Mouse (Mus musculus): ENCODE measurements around the gene Aprt. TPM values are rescaled to one million over a fixed set of nuclear protein-coding genes. Genes with fewer than 3 reads are reported as not detected.

Aprt gene
- polyA plus RNA-seq (2015; fragmentation: Nextera tagmentation; extraction: Ambion mirVana) = 296 and 355 TPM in 2 replicates

DNA sequence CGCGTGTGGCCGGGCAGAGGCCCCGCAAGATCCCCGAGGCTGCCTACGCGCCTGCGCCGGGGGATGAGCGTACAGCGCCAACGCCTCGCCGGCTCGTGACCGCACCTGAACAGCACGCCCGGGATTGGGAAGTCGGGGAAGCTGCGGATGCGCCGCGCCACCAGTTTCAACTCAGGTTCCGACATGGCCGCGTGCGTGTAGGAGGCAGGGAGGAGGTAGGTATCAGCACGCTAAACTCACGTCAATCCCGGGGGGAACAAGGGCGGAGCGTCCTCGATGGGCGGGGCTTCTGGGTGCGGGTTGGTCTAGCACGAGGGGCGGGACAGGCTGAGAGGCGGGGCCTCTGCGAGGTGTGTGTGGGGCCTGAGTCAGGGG is at the start of gene Aprt:
Aprt (minus strand) TSS at position 262 of the 375 bp plus-strand sequence.
- peaks cover 38% of the 10 kb centered on the region for H3K36me3 ChIP-seq
- peak; percentile 86 for ATAC-seq (ENCODE audit: insufficient number of reproducible peaks, insufficient read depth, low FRiP score, low TSS enrichment, low read depth)
- peak within 1 kb of the TSS; percentile 71 for H3K4me3 ChIP-seq
- no peaks in the 10 kb centered on the region for H3K27me3 ChIP-seq
- peaks cover 50% of the 10 kb centered on the region for H3K4me1 ChIP-seq
- peak within 1 kb of the TSS; percentile 88 for H3K4me2 ChIP-seq
- no peaks in the 10 kb centered on the region for H3K9me3 ChIP-seq
- under 1% methylated on average over 39 of the region's 39 CpGs for WGBS
- H3K9ac ChIP-seq = peak within 1 kb of the TSS; percentile 93
- peak within 1 kb of the TSS; percentile 73 for H3K27ac ChIP-seq

- H3K36me3 ChIP-seq = 0 out of 2 replicates have a peak, but pooled peaks cover 6% of the 10 kb centered on the region
- no peak overlapping the region for H3K27ac ChIP-seq
- H3K4me1 ChIP-seq = peaks cover 17% of the 10 kb centered on the region
- no peak for ATAC-seq (ENCODE audit: insufficient number of reproducible peaks, insufficient read depth, low FRiP score, low TSS enrichment, low read depth)
- H3K9ac ChIP-seq = no peak overlapping the region
- no peak overlapping the region for H3K4me3 ChIP-seq
- H3K4me2 ChIP-seq = no peak overlapping the region
- peaks cover 12% of the 10 kb centered on the region for H3K27me3 ChIP-seq
- H3K9me3 ChIP-seq = no peaks in the 10 kb centered on the region
- WGBS = 64% methylated on average over 9 of the region's 9 CpGs
Measured at GRCm38 (mm10) chr8:122625811-122626210, 49.1 kb upstream of the Aprt start.

GRCm38 (mm10) chr8:122624653-122625052 is 47.9 kb upstream of the Aprt start:
- H3K27me3 ChIP-seq = peaks cover 4% of the 10 kb centered on the region; the same call in 1 of the 2 replicates
- WGBS = 71% methylated on average over 5 of the region's 5 CpGs

DNA sequence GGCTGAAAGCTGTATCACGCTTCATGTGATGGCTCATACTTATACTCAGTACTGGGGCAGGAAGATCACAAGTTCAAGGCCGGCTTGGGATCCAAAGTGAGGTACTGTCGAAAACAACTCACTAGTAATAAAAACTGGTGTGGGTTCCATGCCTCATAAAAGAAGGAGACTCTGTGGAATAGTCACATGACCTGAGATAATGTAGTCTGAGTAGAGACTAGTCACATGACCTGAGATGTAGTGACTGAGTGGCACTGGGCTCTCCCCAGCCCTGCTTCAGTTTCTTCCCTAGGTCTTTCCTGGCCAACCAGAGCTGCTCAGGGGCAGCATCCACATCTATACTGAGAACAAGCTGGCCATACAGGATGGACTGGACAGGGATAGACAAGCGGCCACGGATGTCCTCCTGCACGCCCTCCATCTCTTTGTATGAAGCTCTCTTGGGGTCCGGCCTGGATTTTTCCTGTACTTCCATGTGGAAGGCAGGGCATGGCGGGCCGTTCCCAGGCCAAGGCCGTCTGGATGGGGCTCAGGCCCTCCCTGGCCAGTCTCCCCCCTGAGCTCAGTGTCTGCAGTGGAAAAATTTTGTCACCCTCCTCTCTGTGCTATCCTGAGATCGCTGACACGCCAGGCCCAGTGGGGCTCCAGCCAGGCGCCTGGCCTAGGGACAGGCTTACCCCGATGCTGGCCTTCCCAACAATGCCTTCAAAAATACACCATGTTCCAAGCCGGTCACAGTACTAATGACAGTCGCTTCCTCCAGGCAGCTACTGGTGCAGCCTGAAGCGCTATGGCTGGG is 47.3 kb upstream of the Aprt start:
- Histone ChIP-seq H3K9ac (no peak overlapping the region), H3K4me1 (peaks cover 20% of the 10 kb centered on the region), H3K36me3 (no peaks in the 10 kb centered on the region), H3K4me3 (no peak overlapping the region), H3K9me3 (no peaks in the 10 kb centered on the region), H3K4me2 (no peak overlapping the region), H3K27me3 (peaks cover 4% of the 10 kb centered on the region; the same call in 1 of the 2 replicates), H3K27ac (no peak overlapping the region)
- 87% methylated on average over 17 of the region's 17 CpGs for WGBS
- ATAC-seq (ENCODE audit: insufficient number of reproducible peaks, insufficient read depth, low FRiP score, low TSS enrichment, low read depth) = no peak

More at GRCm38 (mm10) chr8:122624653-122625052, 47.9 kb upstream of the Aprt start:
- ATAC-seq (ENCODE audit: insufficient number of reproducible peaks, insufficient read depth, low FRiP score, low TSS enrichment, low read depth) = no peak
- Histone ChIP-seq H3K4me1 (peaks cover 15% of the 10 kb centered on the region), H3K27ac (no peak overlapping the region), H3K4me2 (no peak overlapping the region), H3K4me3 (no peak overlapping the region), H3K36me3 (no peaks in the 10 kb centered on the region), H3K9ac (no peak overlapping the region), H3K9me3 (no peaks in the 10 kb centered on the region)

DNA sequence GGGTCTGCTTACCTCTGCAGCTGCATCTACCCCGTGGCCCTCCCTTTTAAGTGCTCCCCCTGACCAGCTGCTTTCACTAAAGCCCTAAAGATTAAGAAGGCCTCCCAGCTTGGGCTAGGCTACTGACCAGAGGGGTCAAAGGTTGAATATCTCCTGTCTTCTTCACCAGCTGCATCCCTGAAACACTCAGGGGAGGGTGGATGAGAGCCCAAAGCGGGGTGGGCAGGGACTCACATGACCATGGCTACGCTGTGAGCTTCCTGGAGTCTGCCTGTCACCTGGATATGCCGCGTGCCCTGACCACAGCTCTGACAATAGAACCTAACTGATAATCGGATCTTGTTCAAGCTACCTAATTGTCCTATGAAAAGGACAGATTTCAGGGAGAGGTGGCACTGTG is 46.0 kb upstream of the Aprt start, which contains the start of gene Pabpn1l:
Pabpn1l (minus strand) TSS at position 13 of the 400 bp plus-strand sequence.
- Histone ChIP-seq H3K4me2 (no peak within 1 kb of the TSS), H3K27ac (no peak within 1 kb of the TSS), H3K4me3 (no peak within 1 kb of the TSS), H3K27me3 (no peaks in the 10 kb centered on the region), H3K9me3 (no peaks in the 10 kb centered on the region), H3K4me1 (peaks cover 26% of the 10 kb centered on the region), H3K36me3 (no peaks in the 10 kb centered on the region), H3K9ac (no peak within 1 kb of the TSS)
- 54% methylated on average over 6 of the region's 6 CpGs for WGBS
- no peak for ATAC-seq (ENCODE audit: insufficient number of reproducible peaks, insufficient read depth, low FRiP score, low TSS enrichment, low read depth)

DNA sequence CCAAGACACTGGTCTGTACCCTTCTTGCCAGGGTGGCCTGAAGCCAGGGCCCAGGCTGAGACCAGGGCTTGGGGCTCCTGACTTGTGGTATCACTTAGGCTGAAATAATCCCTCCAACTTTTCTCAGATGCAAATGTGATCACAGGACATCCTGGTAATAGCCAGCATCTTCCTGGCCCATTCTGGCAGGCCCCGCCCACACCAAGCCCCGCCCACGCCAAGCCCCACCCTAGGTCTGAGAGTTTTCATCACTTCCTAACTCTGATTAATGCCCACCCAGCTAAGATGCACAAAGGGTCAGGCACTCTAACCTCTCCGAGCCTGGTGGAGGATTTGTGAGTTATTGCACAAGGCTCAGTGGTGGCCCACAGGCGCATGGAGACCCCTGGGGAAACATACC is 43.7 kb upstream of the Aprt start:
- Histone ChIP-seq H3K4me1 (peaks cover 30% of the 10 kb centered on the region), H3K27ac (no peak overlapping the region), H3K27me3 (no peaks in the 10 kb centered on the region), H3K9ac (no peak overlapping the region), H3K9me3 (no peaks in the 10 kb centered on the region), H3K36me3 (0 out of 2 replicates have a peak, but pooled peaks cover 1% of the 10 kb centered on the region), H3K4me2 (no peak overlapping the region), H3K4me3 (no peak overlapping the region)
- no peak for ATAC-seq (ENCODE audit: insufficient number of reproducible peaks, insufficient read depth, low FRiP score, low TSS enrichment, low read depth)
- WGBS = 30% methylated on average over 5 of the region's 5 CpGs

GRCm38 (mm10) chr8:122618660-122619378 is 42.1 kb upstream of the Aprt start:
- Histone ChIP-seq H3K27ac (no peak overlapping the region), H3K4me3 (no peak overlapping the region), H3K9me3 (no peaks in the 10 kb centered on the region), H3K4me1 (peaks cover 31% of the 10 kb centered on the region), H3K36me3 (peaks cover 16% of the 10 kb centered on the region), H3K9ac (no peak overlapping the region), H3K27me3 (no peaks in the 10 kb centered on the region), H3K4me2 (no peak overlapping the region)
- 67% methylated on average over 6 of the region's 6 CpGs for WGBS
- no peak for ATAC-seq (ENCODE audit: insufficient number of reproducible peaks, insufficient read depth, low FRiP score, low TSS enrichment, low read depth)

- Histone ChIP-seq H3K36me3 (peaks cover 19% of the 10 kb centered on the region), H3K4me1 (peaks cover 31% of the 10 kb centered on the region), H3K27ac (no peak overlapping the region), H3K9ac (no peak overlapping the region), H3K9me3 (no peaks in the 10 kb centered on the region), H3K4me2 (no peak overlapping the region), H3K4me3 (no peak overlapping the region), H3K27me3 (no peaks in the 10 kb centered on the region)
- ATAC-seq (ENCODE audit: insufficient number of reproducible peaks, insufficient read depth, low FRiP score, low TSS enrichment, low read depth) = no peak
- 28% methylated on average over 5 of the region's 7 CpGs for WGBS
Measured at GRCm38 (mm10) chr8:122617947-122618546, 41.3 kb upstream of the Aprt start.

GRCm38 (mm10) chr8:122616181-122616905 is 39.6 kb upstream of the Aprt start:
- ATAC-seq (ENCODE audit: insufficient number of reproducible peaks, insufficient read depth, low FRiP score, low TSS enrichment, low read depth) = no peak
- no peak overlapping the region for H3K27ac ChIP-seq
- H3K4me1 ChIP-seq = peaks cover 43% of the 10 kb centered on the region

DNA sequence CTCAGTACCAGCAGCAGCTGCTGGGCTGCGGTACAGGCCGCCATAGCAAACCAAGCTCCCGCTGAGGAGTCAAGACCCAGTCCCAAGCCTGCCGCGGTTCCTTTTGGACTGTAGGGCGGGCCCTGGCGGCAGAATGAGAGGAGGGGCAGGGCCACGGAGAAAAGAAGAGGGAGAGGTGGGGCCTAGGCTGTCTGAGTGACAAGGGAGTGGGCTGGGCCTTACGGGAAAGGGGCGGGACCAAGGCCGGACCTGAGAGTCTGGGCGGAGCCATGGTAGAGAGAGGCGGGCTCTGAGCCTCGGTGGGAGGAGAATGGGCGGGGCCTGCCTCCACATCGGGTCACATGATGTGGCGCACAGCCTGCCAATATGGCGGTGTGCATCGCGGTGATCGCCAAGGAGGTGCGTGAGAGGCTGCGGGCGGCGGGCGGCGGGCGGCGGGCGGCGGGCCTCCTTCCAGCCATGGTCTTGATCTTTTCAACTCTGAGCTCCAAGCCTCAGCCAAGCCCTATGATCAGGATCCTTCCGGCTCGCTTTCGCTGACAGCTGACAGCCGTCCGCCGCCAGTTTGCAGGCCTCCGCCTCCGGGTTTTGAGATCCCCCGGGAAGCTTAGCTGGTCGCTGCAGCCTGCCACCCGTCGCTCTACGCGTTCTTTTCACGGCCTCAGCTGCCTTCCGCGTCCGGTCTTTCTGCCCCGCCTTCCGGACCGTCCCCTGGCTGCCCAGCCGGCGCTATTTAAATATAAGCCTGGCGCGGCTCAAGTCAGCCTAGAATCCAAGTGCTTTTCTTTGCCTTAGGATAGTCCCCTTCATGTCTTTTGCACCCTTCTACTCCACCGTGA is 34.8 kb upstream of the Aprt start, which contains the start of the genes Galns and Trappc2l:
Galns (minus strand) TSS at position 169 of the 839 bp plus-strand sequence.
Trappc2l (plus strand) TSS at position 346 of the 839 bp plus-strand sequence.
- peak within 1 kb of the TSS; percentile 66 for H3K27ac ChIP-seq
- H3K4me3 ChIP-seq = peak within 1 kb of the TSS; percentile 70
- peaks cover 32% of the 10 kb centered on the region for H3K4me1 ChIP-seq
- under 1% methylated on average over 57 of the region's 57 CpGs for WGBS
- H3K9ac ChIP-seq = peak within 1 kb of the TSS; percentile 80
- H3K36me3 ChIP-seq = peaks cover 19% of the 10 kb centered on the region
- no peaks in the 10 kb centered on the region for H3K27me3 ChIP-seq
- peak; percentile 95 for ATAC-seq (ENCODE audit: insufficient number of reproducible peaks, insufficient read depth, low FRiP score, low TSS enrichment, low read depth)
- H3K9me3 ChIP-seq = no peaks in the 10 kb centered on the region
- peak within 1 kb of the TSS; percentile 94 for H3K4me2 ChIP-seq

More at GRCm38 (mm10) chr8:122616181-122616905, 39.6 kb upstream of the Aprt start:
- no peaks in the 10 kb centered on the region for H3K27me3 ChIP-seq
- H3K36me3 ChIP-seq = peaks cover 19% of the 10 kb centered on the region
- H3K4me2 ChIP-seq = no peak overlapping the region
- H3K9ac ChIP-seq = 0 out of 2 replicates have a peak overlapping the region, but pooled peaks have one; percentile 12
- no peaks in the 10 kb centered on the region for H3K9me3 ChIP-seq
- H3K4me3 ChIP-seq = no peak overlapping the region
- 59% methylated on average over 9 of the region's 9 CpGs for WGBS

Measured in embryonic facial prominence, embryonic 13.5 days (tissue).